Mouse (Mus musculus) ES-E14 (cell line): ENCODE results near the gene Clic4.

Source experiments
- CHD2 ChIP-seq: IDR thresholded peaks from 2 replicates; pipeline ENCODE4 v1.6.1; 2014; ENCODE audit warnings: mild to moderate bottlenecking, low read depth, low read length, inconsistent platforms
- HCFC1 ChIP-seq: IDR thresholded peaks from 2 replicates; pipeline ENCODE4 v1.6.1; 2012; ENCODE audit warnings: low read length, inconsistent platforms, borderline replicate concordance; ENCODE audit not compliant: insufficient read depth
- ZC3H11A ChIP-seq: IDR thresholded peaks from 2 replicates; pipeline ENCODE4 v1.6.1; 2012; ENCODE audit warnings: low read depth, mild to moderate bottlenecking, inconsistent platforms, low read length, borderline replicate concordance
- ZNF384 ChIP-seq: IDR thresholded peaks from 2 replicates; pipeline ENCODE4 v1.6.1; 2012; ENCODE audit warnings: low read depth, low read length, inconsistent platforms

- no peak for TF ChIP-seq CHD2
- TF ChIP-seq ZC3H11A, result no peak
- TF ChIP-seq ZNF384, result peak; percentile 54; the same call in 1 of the 2 replicates
- no peak for TF ChIP-seq HCFC1
These were observed 13.5 kb upstream of the Clic4 start for GRCm38 (mm10) chr4:135286033-135286622.
